10 mouse cellular contexts compared by ENCODE assay signal in the genomic region with DNA sequence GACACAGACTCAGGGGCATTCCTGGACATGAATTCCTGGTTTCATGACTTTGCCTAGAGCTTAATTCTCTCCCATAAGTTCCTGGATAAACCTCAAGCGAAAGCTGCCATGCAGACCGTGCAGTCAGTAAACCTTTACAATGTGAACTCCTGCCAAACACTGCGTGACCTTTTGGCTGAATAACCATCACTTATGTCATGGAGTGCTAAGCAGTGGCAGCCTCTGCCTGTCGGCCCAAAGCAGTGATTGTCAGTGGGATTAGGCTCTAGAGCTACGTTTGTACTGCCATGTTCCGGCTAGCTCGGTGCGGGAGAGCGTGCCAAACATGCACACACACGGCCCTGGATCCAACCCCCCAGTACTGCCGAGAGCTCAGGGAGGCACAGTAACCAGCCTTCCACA. TPM values are rescaled to one million over a fixed set of nuclear protein-coding genes. Genes with fewer than 3 reads are reported as not detected.
DNase-seq lines count a peak whose midpoint lies in the region; ATAC-seq and TF ChIP-seq lines count a peak whose summit lies in the region.
"Had no signal": no experiment of that assay in that cellular context is flagged by ENCODE, and none has a peak within 500 bp of the region (broad histone marks: within the 10 kb centered on the region; RNA-seq: fewer than 3 reads in every experiment).

No protein-coding gene starts in this region.

- H3K27ac ChIP-seq in kidney, embryonic 16.5 days (ENCODE audit: low read length): no peak overlapping the region
- H3K27ac ChIP-seq in cerebellum, adult 2 months (ENCODE audit: insufficient read depth, low read length): peak overlapping the region; percentile 25; the same call in 1 of the 2 replicates
- peak overlapping the region; percentile 75 for H3K27ac ChIP-seq in heart, postnatal 0 days (ENCODE audit: low read depth)
- H3K27ac ChIP-seq: midbrain, embryonic 12.5 days had no signal

- H3K4me3 ChIP-seq in kidney, embryonic 16.5 days (ENCODE audit: low read length): no peak overlapping the region
- H3K4me3 ChIP-seq in cerebellum, adult 2 months (replicated peaks; ENCODE audit: insufficient read depth, low read depth, low read length): no peak overlapping the region
- H3K4me3 ChIP-seq in heart, postnatal 0 days (ENCODE audit: low read depth, low read length): no peak overlapping the region
- H3K4me3 ChIP-seq: midbrain, embryonic 12.5 days had no signal

- TF ChIP-seq CTCF in cerebellum, adult 2 months (IDR thresholded peaks at IDR 0.05; ENCODE audit: borderline replicate concordance, insufficient read depth, low read depth, low read length): no peak
- no peak for TF ChIP-seq CTCF in heart, postnatal 0 days (IDR thresholded peaks at IDR 0.05; ENCODE audit: low read depth)

- no peak overlapping the region for H3K9ac ChIP-seq in kidney, embryonic 16.5 days (replicated peaks; ENCODE audit: low read length)
- no peak overlapping the region for H3K9ac ChIP-seq in heart, postnatal 0 days (replicated peaks; ENCODE audit: low read depth, low read length)
- H3K9ac ChIP-seq: midbrain, embryonic 12.5 days had no signal

- H3K9me3 ChIP-seq in kidney, embryonic 16.5 days (ENCODE audit: low read length): no peaks in the 10 kb centered on the region
- H3K9me3 ChIP-seq in heart, postnatal 0 days (replicated peaks; ENCODE audit: control insufficient read depth, low read length): no peaks in the 10 kb centered on the region
- H3K9me3 ChIP-seq: midbrain, embryonic 12.5 days had no signal

- H3K27me3 ChIP-seq in kidney, embryonic 16.5 days (ENCODE audit: insufficient read depth, low read length): no peaks in the 10 kb centered on the region
- H3K27me3 ChIP-seq in cerebellum, adult 2 months (ENCODE audit: control insufficient read depth, insufficient read depth, low read length): no peaks in the 10 kb centered on the region
- no peaks in the 10 kb centered on the region for H3K27me3 ChIP-seq in heart, postnatal 0 days (ENCODE audit: control insufficient read depth, insufficient read depth, low read length)
- H3K27me3 ChIP-seq: midbrain, embryonic 12.5 days had no signal

- TF ChIP-seq POLR2A in cerebellum, adult 2 months (IDR thresholded peaks at IDR 0.05; ENCODE audit: borderline replicate concordance, insufficient read depth, low read length): no peak

- peak; percentile 12 for DNase-seq in kidney, adult 11 months
- peak; percentile 25 to 37 for DNase-seq in adrenal gland, adult 18-20 months (ENCODE audit: low spot score in 2 of 2)
- DNase-seq in cerebellum, adult 2 months: peak; percentile 55 to 66
- DNase-seq in heart, postnatal 0 days (ENCODE audit: low spot score): peak; percentile 36
- no peak for DNase-seq in gastrocnemius, adult 18-20 months (ENCODE audit: low spot score)
- DNase-seq in yolk sac, embryonic 10.5 days (ENCODE audit: low spot score): no peak
- DNase-seq: gastrocnemius, postnatal 14 days had no signal

- TF ChIP-seq EP300 in heart, postnatal 0 days (IDR thresholded peaks at IDR 0.05; ENCODE audit: low read depth): no peak

- WGBS in kidney, embryonic 16.5 days: 40% methylated on average over 11 of the region's 11 CpGs
- 12% methylated on average over 11 of the region's 11 CpGs for WGBS in cerebellum, adult 2 months
- 38% methylated on average over 11 of the region's 11 CpGs for WGBS in heart, postnatal 0 days

- no peak for ATAC-seq in kidney, embryonic 16.5 days (ENCODE audit: low FRiP score, low TSS enrichment)
- ATAC-seq in heart, postnatal 0 days (ENCODE audit: insufficient read depth, low read depth): no peak
- ATAC-seq in CD4-positive, CD25-positive, alpha-beta regulatory T cell, adult 4 months: no peak

- H3K4me1 ChIP-seq in kidney, embryonic 16.5 days (ENCODE audit: insufficient read depth, low read length): peaks cover 20% of the 10 kb centered on the region
- H3K4me1 ChIP-seq in cerebellum, adult 2 months (ENCODE audit: control insufficient read depth, insufficient read depth, low read length): peaks cover 18% of the 10 kb centered on the region
- peaks cover 45% of the 10 kb centered on the region; the same call in 1 of the 2 replicates for H3K4me1 ChIP-seq in heart, postnatal 0 days (ENCODE audit: control insufficient read depth, insufficient read depth)

- no peak overlapping the region for H3K4me2 ChIP-seq in kidney, embryonic 16.5 days (replicated peaks; ENCODE audit: low read depth, low read length)
- no peak overlapping the region for H3K4me2 ChIP-seq in heart, postnatal 0 days (ENCODE audit: low read depth, low read length)
- H3K4me2 ChIP-seq: midbrain, embryonic 12.5 days had no signal

- no peaks in the 10 kb centered on the region for H3K36me3 ChIP-seq in kidney, embryonic 16.5 days (ENCODE audit: insufficient read depth, low read length)
- H3K36me3 ChIP-seq in heart, postnatal 0 days (replicated peaks; ENCODE audit: control insufficient read depth, insufficient read depth, low read length): peaks cover 6% of the 10 kb centered on the region; the same call in 1 of the 2 replicates
- H3K36me3 ChIP-seq: midbrain, embryonic 12.5 days had no signal

RNA-seq across cellular contexts. Expression of a gene that starts 18.6 kb away (rescaled TPM):
- 8.1 and 10.1 TPM in 2 replicates for polyA plus RNA-seq in kidney, embryonic 16.5 days (2015; fragmentation: Nextera tagmentation; extraction: Ambion mirVana)
- 10 to 100 TPM; 27.1 to 30.5 TPM for total RNA-seq in adrenal gland, adult 18-20 months (2021)
- polyA plus RNA-seq in cerebellum, adult 2 months (2012; rRNA removed): 36.5 and 38.5 TPM in 2 replicates
- 48.7 and 81.8 TPM in 2 replicates for total RNA-seq in heart, postnatal 0 days (2014; rRNA removed; ENCODE audit: low replicate concordance)
- polyA plus RNA-seq in heart, postnatal 0 days (2015; fragmentation: Nextera tagmentation; extraction: Ambion mirVana): 29.8 and 36.7 TPM in 2 replicates
- polyA plus RNA-seq in CD4-positive, CD25-positive, alpha-beta regulatory T cell, adult 4 months (2017; shearing (Covaris generic)): 1 to 10 TPM; 5.6 to 7.0 TPM
- total RNA-seq in gastrocnemius, adult 18-20 months (2021): 10 to 100 TPM; 82.9 to 87.5 TPM

Comparison
In these comparisons a context has a peak if more than half of its experiments do, and no peak if none do; other contexts are left out.
1. DNase-seq: peak in kidney, adult 11 months (single experiment), adrenal gland, adult 18-20 months (2 of 2), cerebellum, adult 2 months (2 of 2) and heart, postnatal 0 days (single experiment); none in gastrocnemius, adult 18-20 months (single experiment) and yolk sac, embryonic 10.5 days (single experiment).